Mouse (Mus musculus) lung, postnatal 0 days (tissue): ENCODE measurements around the gene Dapk1.

ENCODE experiments used
- CTCF ChIP-seq: IDR thresholded peaks from 2 replicates; pipeline ENCODE4 v1.5.1; 2016; ENCODE audit warnings: antibody characterized with exemption, mild to moderate bottlenecking
- EP300 ChIP-seq: IDR thresholded peaks from 2 replicates; pipeline ENCODE4 v1.6.1; 2016; ENCODE audit warnings: antibody characterized with exemption, mild to moderate bottlenecking, control low read depth

GRCm38 (mm10) chr13:60701671-60702171 lies 100.0 kb downstream of the Dapk1 start:
- TF ChIP-seq CTCF, result peak; percentile 38
- peak; percentile 99 for TF ChIP-seq EP300
